Mouse (Mus musculus) liver, adult (tissue): Measurements from ENCODE around the gene Comp.

ENCODE experiments used
- GATA4 ChIP-seq: IDR thresholded peaks from 2 replicates; pipeline ENCODE4 v1.6.1; 2014; ENCODE audit warnings: mild to moderate bottlenecking, low read length; ENCODE audit not compliant: insufficient replicate concordance

Comp gene

DNA sequence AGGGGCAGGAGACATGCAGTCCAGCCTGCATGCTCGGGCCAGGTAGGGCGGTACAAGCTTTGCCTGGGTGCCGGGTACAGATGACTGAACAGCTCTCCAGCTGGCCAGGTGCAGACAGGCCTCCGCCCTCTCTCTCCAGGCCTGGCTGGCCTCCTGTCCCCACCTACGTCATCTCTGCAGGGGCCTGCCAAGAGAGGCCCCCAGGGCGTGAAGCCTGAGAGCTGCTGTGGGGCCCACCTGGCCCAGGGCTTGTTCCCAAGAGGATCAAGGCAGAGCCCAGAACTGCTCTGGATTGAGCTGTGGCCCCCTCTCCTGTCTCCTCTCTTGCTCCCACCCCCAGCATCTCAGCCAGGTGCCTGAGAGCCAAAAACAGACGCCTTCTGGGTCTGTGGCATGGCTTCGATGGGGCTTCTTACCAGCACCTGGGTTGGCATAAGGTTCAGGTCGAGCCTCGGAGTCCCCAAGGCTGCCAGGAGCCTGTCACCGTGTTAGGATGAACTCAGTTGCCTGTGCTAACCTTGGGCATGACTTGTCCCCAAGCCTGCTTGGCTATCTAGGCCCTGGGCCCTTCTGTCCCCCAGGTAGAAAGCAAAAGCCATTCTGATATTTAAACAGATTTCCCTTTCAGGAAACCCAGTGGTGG is 33.2 kb downstream of the Comp start:
- TF ChIP-seq GATA4 = no peak

DNA sequence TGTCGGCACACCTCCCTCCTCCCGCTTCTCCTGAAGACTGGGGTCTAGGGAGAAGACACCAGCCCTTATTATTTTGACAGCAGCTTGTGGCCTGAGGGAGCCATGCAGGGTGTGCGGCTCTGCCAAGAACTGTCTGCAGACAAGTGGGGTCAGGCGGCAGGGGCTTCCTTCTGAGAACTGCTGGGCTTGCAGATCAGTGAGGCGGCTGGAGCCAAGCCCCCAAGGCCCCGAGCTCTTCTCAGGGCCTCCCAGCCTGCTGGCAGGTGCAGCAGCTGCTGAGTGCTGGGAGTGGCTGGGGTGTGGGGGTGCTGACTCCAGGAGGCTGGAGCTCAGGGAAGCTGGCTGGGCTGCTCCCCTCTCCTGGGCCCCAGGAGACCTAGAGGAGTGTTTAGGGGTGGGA is 34.9 kb downstream of the Comp start:
- TF ChIP-seq GATA4 = no peak

DNA sequence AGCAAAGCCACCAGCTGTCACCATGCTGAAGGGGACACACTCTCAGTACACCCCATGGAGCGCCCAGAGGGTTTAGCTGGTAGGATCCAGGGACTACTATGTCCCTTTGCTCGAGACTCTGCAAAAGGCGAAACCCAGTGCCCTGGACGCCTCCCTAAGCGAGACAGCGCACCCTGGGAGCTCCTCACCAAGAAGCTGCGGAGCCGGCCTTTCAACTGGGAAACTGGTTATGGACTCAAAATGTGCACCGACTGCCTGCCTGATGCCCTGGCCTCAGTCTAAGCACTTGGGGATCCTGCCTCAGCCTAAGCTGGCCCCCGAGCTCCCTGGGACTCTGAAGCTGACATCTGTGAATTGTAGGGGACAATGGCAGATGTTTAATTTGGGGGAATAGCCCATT is 35.7 kb downstream of the Comp start:
- TF ChIP-seq GATA4 = no peak

- no peak for TF ChIP-seq GATA4
These were observed 36.1 kb downstream of the Comp start for GRCm38 (mm10) chr8:70409455-70409871.

- TF ChIP-seq GATA4 = no peak
These were observed 36.9 kb downstream of the Comp start for GRCm38 (mm10) chr8:70410281-70410680.

DNA sequence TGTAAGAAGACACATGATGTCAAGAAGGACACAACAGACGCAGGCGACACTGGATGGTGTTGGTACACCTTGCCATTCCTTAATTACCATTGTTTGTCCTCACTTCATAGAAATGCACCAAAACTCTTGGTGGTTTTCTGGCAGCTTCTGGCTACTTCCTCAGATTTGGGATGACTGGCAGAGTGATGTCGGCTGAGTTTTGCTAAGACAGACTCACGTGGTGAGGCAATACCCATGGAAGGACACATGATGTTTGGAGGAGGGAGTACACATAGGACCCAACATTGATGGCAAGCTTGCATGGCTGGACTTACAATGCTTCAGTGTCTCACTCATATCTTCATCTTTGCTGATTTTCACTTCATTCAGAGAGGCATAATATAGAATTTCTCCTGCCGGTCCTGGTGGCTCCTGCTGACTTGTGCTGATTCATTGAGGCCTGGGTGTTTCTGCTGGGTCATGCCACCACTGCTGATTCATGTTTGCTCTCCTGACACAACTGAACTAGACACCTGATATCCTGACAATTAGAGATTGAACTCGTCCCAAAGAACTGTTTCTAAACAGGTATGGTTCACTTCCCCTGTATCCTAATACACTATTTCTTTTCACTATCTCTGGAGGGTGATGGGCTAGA is 41.1 kb downstream of the Comp start:
- TF ChIP-seq GATA4 = no peak

- no peak for TF ChIP-seq GATA4
These were observed 42.4 kb downstream of the Comp start for GRCm38 (mm10) chr8:70415540-70416451.

DNA sequence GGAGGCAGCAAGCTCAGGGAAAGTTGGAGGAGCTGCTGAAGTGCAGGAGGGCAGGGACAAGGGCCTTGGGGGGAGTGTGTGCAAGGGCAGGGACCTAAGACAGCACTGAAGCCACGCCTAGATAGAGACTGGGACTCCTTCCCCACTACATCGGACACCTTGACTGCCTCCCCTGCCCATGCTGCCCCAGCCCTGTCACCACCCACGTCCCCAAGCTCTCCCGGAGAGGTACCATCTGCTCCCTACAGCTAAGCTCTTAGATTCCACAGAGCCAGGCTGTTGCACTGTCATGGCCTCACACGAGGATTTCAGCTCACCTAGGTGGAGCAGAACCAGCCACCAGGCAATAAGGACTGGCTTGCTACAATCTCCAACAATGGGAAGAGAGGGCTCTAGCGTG is 43.6 kb downstream of the Comp start:
- TF ChIP-seq GATA4 = no peak

DNA sequence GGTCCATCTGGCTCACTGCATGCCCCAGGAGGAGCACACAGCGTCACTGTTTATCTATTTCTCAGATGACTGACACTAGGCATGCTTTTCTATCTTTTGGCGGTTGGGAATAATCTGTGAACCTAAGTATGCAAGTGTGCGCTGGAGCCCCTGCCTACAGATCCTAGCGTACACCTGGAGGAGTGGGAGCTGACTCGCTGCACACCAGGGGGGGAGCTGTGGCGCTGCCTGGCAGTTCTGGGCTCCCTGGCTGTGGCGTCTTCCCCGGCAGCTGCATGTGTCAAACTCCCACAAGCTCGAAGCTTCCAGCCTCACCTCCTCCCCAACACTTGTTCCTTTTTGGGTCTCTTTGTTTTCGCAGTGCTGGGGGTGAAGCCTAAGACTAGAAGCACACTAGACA is 44.6 kb downstream of the Comp start:
- TF ChIP-seq GATA4 = no peak

- TF ChIP-seq GATA4 = no peak
These were observed 45.6 kb downstream of the Comp start for GRCm38 (mm10) chr8:70418954-70419353.

GRCm38 (mm10) chr8:70419879-70420643 is 46.7 kb downstream of the Comp start:
- TF ChIP-seq GATA4 = no peak

DNA sequence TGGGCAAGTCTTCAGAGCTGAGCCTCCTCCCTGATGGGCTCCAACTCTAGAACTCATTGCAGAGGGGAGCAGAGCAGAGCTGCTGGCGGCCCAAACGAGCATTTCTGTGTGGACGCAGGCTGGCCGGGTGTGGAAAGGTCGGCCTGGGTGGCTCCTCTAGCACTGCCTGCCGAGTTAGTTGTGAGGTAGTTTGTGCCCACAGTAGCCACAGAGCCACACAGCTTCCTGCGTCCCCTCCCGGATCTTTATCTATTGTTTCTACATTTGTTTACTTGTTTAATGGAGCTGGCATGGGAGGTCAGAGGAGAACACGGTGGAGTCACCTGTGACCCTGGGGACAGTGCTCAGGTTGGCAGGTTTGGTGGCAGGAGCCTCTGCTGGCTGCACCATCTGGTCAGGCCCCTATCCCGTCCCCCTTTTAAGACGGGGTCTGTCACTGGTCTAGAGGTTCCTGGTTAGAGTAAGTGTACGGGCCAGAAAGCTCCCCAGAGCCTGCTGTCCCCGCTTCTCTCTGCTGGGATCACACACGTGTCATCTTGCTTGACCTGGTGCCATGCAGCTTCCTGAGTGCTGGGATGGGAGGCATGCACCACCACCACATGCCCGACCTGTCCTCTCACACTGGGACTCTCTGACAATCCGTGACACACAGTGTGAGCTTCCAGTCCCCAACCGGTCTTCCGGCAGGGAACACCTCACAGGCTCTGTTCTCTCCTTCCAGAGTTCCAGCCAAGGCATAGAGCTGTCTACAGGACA is 48.2 kb downstream of the Comp start:
- no peak for TF ChIP-seq GATA4

DNA sequence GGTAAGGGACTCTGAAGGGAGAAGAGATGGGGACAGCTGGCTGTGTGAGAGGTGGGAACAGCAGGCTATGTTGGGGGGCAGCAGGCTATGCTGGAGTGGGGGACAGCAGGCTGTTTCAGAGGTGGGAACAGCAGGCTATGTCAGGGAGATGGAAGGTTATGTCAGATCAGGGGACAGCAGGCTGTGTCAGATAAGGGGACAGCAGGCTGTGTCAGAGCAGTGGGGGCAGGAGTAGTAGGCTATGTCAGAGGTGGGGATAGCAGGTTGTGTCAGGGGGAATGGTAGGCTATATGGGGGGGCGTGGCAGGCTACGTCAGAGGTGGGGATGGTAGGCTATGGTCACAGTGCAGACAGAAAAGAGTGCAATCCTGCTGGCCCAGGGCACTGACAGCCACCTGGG is 49.4 kb downstream of the Comp start:
- TF ChIP-seq GATA4 = no peak

- TF ChIP-seq GATA4 = no peak
These were observed 53.0 kb downstream of the Comp start for GRCm38 (mm10) chr8:70426300-70426907.

- TF ChIP-seq GATA4 = no peak
These were observed 57.9 kb downstream of the Comp start for GRCm38 (mm10) chr8:70431213-70431612.
